Mouse (Mus musculus): Measurements from ENCODE around the gene 1700001C19Rik.

The 1700001C19Rik gene

GRCm38 (mm10) chr17:47462209-47462608 is 25.0 kb upstream of the 1700001C19Rik start:
- no peak for DNase-seq (ENCODE audit: low spot score in 2 of 2)

DNA sequence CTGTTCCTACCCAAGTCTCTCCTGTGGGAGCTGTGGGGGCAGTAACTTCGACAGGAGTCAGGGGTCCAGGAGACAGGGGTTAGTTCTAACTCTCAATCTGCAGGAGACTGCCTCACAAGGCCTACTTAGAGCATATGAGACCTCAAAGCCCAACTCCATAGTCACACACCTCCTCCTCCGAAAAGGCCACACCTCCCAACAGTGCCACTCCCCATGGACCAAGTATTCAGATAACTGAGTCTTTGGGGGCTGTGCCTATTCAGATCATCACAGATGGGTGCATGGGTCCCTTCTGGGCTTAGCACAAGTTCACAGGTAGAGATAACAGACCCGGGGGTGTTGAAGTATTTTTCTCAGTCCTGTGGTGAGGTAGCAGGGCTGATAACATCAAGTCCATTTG is 24.5 kb upstream of the 1700001C19Rik start:
- DNase-seq (ENCODE audit: low spot score in 2 of 2), result no peak

DNA sequence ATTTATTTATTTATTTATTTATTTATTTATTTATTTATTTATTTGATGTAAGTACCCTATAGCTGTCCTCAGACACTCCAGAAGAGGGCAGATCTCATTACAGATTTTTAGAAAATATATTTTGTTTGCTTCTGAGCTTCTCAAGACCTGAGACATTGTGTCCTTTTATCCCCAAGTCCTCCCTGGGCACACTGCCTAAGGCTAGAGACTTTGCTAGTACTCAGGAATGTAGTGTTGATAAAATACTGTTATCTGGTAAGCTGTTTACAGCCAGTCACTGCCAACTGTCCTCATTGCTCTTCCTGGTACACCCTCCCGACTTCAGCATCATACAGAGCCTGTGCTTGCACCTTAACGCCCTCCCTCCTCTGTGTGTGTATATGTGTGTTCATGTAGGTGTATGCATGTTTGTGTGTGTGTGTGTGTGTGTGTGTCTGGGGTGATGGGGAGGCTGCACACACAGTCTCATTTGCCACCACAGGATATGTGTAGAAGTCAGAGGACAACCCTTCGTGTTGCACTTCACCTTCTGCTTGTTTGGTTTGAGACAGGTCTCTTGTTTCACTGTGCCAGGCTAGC is 22.3 kb upstream of the 1700001C19Rik start:
- no peak for DNase-seq (ENCODE audit: low spot score in 2 of 2)

DNA sequence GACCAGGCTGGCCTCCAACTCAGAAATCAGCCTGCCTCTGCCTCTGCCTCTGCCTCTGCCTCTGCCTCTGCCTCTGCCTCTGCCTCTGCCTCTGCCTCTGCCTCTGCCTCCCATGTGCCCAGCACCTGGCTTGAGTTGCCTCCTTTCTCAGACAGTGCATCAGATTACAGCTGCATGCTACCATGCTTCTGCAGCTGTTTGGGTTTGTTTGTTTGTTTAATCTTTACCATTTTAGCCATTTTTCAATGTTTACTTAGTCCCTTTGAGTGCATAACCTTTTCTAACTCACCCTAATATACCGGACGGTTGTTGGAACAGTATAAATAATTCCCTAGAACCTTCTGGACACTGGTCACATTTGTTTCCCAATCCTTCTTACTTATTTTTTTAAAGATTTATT is 21.8 kb upstream of the 1700001C19Rik start:
- no peak for DNase-seq (ENCODE audit: low spot score in 2 of 2)

- DNase-seq (ENCODE audit: low spot score in 2 of 2), result no peak
These were observed 21.1 kb upstream of the 1700001C19Rik start for GRCm38 (mm10) chr17:47458310-47458709.

- DNase-seq (ENCODE audit: low spot score in 2 of 2), result peak; percentile 65 to 81
These were observed 17.5 kb upstream of the 1700001C19Rik start for GRCm38 (mm10) chr17:47454675-47455074.

DNA sequence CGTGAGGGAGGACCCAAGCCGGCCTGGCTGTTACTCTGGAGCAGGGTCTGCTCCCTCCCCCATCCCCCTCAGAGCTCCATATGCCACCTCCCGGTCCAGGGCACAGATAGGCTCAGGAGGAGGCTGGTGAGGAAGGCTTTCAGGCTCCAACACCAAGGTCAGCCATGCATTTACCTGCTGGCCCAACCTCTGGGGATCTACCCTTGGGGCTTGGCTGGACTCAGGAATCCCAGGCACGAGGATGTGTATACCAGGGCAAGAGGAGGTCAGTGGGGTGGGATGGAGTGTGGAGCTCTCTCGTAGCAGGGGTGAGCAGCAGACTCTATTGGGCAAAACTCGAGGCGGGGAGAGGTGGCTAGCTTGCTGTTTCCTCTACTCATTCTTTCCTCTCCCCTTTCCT is 15.7 kb upstream of the 1700001C19Rik start:
- DNase-seq (ENCODE audit: low spot score in 2 of 2), result no peak

DNA sequence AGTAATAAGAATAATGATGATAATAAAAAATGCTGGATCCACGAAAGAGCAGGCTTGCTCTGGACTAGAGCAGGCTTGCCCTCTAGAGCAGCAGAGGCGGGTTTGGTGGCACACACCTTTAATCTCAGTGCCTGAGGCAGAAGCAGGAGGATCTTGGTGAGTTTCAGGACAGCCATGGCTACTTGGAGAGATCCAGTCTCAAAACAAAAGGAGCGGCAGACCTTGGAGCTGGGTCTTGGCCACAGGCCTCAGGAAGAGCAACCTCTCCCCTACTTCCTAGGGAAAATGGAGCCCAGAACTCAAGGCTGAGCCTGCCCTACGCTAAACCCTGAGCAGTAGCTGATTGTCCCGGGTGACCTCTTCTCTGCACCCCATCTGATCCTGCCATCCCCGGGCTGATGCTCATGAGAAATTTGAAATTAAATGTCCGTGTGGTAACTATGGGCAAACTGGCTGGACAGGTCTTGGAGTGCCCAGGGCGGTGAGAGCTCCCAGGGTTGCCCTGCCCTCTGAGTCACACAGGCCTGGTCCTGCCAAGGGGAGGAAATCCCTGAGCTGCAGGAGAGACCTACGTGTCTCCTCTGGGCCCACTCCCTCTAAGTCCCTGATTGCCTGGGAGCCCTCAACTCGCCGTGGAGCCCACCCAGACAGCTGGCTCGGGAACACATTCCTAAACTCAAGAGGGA is 13.8 kb upstream of the 1700001C19Rik start:
- no peak for DNase-seq (ENCODE audit: low spot score in 2 of 2)

DNA sequence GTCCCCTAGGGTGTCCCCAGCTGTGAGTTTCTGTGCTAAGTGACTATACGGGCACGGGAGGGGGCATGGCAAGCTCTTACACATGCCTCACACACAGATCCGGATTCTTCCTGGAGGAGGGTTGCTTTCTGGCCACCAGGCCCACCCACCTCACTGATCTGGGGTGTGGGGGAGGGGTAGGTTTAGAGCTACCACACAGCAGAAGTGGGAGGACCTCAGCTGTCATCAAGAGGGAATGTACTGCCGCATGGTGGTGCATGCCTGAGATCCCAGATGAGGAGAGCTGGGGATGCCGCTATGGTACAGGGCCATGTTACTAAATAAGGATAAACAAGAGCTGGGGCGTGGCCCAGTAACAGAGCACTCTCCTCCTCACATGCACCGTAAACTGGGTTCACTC is 13.1 kb upstream of the 1700001C19Rik start:
- no peak for DNase-seq (ENCODE audit: low spot score in 2 of 2)

GRCm38 (mm10) chr17:47449432-47449831 is 12.3 kb upstream of the 1700001C19Rik start:
- DNase-seq (ENCODE audit: low spot score in 2 of 2), result no peak

GRCm38 (mm10) chr17:47448523-47449372 is 11.6 kb upstream of the 1700001C19Rik start:
- DNase-seq (ENCODE audit: low spot score in 2 of 2), result no peak

DNA sequence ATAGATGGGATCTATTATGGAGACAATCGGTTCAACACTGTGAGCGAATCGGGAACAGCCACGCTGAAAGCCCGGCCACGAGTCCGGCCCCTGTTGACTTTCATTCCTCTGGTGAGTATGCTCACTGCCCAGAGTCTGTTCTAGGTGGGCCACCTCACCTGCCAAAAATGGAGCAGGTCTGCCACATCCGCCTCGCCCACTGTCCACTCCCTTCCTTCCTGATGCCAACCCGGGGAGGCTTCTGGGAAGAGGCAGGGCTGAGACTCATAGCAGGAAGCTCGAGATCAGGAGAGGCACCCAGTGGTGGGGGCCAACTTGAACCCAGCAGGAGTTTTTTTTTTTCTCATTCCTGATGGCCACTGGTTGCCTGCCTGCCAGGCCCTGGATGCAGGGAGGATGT is 9.4 kb upstream of the 1700001C19Rik start:
- DNase-seq (ENCODE audit: low spot score in 2 of 2), result no peak

DNA sequence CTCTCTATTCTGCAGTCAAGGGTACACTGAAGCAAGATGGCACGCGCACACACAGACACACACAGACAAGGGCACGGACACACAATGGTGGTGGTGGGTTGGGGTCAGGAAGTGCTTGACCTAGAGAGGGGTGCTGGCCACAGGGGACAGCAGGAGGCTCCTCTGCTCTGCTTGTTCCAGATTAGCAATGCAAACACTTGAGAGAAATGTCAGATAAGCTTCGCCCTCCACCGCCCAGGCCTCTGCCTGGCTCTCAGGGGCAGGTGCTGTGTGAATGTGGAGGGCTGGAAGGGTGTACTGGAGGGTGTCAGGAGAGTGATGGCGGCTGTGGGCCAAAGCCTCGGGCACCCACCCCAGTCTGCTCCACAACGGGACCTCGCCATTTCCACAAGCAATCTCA is 8.8 kb upstream of the 1700001C19Rik start:
- DNase-seq (ENCODE audit: low spot score in 2 of 2), result no peak

DNA sequence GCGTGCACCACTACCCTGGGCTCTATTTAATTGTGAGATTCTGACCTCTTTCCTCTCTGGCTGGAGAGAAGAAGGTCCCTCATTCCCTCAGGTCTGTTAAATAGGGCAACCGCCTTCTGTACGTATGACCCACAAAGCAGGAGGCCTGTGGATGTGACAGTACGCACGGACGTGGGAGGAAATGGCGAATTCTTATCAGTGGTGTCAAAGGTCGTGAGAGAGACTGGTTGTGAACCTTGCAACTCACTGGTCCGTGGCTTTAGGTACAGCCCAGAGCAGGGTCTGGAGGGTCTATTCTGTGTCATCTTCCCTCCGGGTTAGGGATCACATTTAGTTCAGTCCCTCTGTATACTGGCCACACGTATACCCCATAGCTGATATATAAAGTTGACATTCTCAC is 8.3 kb upstream of the 1700001C19Rik start:
- DNase-seq (ENCODE audit: low spot score in 2 of 2), result no peak

- no peak for DNase-seq (ENCODE audit: low spot score in 2 of 2)
These were observed 6.9 kb upstream of the 1700001C19Rik start for GRCm38 (mm10) chr17:47444113-47444512.

GRCm38 (mm10) chr17:47442271-47442670 is 5.1 kb upstream of the 1700001C19Rik start:
- no peak for DNase-seq (ENCODE audit: low spot score in 2 of 2)

DNA sequence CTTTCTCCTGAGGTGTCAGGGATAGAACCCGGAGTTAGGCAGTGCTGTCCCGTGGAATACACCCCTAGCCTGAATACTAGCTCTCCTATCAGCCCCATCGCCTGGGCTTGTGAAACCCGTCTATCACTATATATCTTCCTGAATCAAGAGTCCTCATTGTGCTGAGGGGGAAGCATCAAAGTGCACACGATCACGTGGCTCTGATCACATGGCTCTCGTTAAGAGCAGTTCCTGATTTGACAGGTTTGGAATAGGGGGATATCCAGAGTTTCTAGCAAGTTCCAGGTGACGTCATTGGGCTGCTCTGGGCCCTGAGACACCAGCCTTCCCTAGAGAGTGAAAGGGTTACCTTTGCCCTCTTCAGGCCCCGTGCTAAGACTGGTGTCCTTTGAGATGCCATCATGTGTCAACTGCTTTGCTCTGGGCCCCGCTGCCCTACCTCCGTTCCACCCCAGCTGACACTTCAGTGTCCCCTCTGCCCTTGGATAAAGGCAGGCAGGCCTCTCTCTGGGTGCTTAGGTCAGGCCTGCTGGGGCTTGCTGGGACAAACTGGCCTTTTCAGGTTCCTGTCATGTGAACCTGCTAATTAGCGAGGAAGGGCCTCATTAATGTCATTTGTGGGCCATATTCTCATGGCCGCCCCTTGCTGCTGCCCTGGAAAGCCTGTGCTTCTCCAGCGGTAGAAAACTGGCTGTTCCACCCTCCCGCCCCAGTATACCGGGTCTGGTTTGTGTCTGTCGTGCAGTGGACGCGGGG is 4.3 kb upstream of the 1700001C19Rik start:
- DNase-seq (ENCODE audit: low spot score in 2 of 2), result no peak

DNA sequence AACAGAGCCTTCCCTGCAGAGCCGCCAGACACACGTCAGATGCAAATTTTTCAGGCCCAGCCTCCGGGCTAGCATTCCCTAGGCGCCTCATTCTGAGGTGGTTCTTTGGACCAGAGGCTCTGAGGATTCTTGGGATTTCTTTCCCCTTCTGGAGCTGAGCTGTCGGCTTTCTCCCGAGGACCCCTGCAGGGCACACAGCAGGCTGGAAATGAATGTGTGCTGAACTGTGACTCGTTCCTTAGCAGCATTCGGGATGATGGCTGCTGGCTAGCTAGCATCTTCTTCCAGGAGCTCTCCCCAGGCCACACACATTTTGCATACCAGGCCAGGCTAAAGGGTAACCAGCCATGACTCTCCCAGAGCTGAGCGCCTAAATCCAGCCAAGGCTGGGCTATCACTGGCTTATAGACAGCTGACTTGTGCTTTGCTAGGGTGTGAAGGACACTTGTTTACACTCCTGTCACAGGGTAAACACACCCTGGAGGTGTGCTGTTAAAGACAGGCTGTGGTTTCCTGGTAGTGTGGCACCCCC is 3.2 kb upstream of the 1700001C19Rik start:
- no peak for DNase-seq (ENCODE audit: low spot score in 2 of 2)

GRCm38 (mm10) chr17:47439396-47440028 is 2.3 kb upstream of the 1700001C19Rik start:
- no peak for DNase-seq (ENCODE audit: low spot score in 2 of 2)

DNA sequence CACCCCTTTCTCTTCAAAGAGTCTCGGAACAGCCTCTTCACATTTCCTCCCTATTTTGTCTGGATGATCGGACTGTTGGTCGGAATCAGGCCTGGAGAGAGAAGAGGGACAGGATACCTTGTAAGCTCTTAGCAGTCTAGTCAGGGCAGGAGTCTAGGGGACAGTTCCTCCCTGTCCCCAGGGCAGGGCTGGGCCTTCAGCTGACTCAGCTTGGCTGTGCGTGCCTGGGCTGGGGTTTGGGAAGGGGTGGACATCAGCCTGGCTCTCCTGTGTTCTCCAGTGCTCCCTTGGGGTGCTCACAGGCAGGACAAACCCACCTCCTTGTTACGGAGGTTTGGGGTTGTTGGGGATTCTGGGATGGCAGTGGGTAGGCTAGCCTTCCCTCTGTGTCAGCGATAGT is 1.4 kb upstream of the 1700001C19Rik start:
- DNase-seq (ENCODE audit: low spot score in 2 of 2), result no peak

DNA sequence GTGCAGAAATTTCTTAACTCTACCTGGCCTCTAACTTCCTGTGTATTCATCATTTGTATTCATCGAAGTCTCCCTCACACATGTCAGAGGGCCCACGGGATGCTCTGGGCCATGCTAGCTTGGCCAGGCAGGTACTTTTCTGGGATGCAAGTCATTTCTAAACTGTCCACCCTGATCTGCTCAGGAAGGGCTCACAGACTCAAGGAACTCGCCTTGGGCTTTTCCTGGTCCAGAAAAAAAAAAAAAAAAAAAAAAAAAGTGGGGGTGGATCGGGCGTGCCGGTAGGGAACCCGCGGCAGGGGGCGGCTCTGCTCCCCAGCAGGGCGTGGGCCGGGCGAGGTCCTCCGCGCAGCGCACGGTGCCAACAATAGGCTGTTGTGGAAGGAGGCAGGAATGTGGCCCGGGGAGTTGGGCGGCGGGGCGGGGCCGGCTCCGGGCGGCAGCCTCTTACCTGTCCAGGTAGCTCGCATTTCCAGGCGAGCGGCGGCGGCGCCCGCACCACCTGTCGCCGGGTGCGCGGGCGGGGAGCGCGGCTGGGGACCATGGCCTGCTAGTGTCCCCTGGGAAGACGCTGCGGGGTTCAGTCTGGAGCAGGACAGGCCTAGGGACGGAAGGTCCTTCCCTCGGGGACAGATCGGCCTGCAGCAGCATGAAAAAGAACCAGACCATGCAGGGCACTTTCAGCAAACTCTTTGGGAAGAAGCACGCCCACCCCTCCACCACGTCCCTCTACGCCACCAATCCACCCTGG is 845 bp downstream of the 1700001C19Rik start, which contains the start of gene AI661453:
TSS of gene AI661453 (plus strand) at position 460 of the 751 bp plus-strand sequence.
- DNase-seq (ENCODE audit: low spot score in 2 of 2), result no peak
